Mouse (Mus musculus): ENCODE measurements at regions not wholly inside any gene's neighbourhood (a gene's known extent, or its start where the extent isn't known, plus 50 kb on each side); places are given as distances from the start of the nearest gene placed in this dataset.
A peak's percentile ranks its signal among the peaks of the same experiment; 100 is the strongest.

DNA sequence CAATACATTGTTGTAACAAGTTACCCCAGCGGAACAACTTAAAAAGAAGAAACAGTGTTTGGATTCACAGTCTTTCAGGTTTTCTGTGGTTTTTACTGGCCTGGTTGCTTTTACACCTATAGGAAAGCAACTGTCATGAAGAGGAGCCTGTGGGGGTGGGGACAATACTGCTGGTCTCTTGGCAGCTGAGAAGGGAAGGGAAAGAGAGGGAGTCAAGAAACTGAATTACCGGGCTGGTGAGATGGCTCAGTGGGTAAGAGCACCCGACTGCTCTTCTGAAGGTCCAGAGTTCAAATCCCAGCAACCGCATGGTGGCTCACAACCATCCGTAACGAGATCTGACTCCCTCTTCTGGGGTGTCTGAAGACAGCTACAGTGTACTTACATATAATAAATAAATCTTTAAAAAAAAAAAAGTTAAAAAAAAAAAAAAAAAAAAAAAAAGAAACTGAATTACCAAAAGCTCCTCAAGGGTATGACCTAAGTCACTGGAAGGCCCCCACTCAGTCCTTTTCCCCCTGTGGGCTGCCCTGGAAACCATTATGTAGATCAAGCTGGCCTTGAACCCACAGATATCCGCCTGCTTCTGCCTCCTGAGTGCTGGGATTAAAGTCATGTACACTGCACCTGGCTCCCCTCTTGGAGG, 114.3 kb upstream of the Nebl start:
- peak; percentile 33 for DNase-seq (ENCODE audit: low read depth, low spot score)

DNA sequence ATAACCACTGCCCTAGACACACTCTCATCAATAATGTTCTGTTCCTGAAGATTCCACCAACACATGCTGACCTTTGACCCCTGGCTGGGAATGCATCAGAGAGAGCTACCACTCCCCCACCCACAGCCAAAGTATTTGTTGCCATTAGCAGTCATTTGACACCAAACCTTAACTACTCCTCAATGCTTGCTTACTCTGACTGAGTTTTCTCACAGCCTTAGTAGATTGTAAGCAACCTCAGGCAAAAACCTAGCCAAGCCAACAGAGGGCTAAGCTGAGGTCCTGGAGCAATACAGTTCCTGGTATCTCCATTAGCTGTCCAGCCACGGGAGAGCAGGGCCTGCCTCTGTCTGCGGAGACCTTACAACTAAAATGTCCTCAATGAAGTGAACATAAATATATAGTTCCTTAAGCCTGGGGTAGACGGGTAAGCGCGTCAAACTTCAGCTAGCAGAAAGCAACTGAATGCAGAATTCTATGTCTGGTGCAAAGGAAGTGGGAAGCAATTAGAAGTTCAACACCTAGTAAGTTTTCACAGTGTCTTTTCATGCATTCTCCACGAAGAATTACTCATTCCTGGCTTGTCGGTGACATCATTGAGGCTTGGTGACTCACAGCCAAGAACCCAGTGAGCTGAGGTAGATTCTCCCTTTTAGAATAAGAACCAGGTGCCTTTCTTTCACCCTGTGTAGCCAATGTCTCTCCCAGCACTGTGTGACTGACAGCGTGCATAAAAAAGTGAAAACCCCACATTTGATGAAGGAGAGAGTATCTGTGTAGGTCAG, 113.6 kb upstream of the Nebl start:
- DNase-seq (ENCODE audit: low read depth, low spot score): peak; percentile 46

DNA sequence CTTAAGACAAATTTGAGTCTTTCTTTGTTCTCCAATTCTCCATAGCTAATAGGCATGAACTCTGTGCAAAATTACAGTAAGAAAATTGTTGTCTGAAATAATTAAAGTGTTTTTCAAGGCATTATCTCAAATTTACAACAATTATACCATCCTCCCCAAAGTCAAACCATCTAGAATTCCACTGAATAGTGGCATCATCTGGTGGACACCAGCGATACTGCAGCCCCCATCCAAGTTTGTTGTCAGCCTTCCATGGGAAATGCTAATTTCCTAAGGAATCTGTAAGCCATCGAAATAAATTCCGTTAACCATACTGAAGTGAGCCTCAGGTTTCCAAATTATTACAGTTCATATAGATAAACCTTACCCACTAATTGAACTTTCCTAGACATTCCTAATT, 110.7 kb upstream of the Nebl start:
- peak; percentile 41 for DNase-seq (ENCODE audit: low read depth, low spot score)

GRCm38 (mm10) chr2:17841546-17841945, 110.3 kb upstream of the Nebl start:
- DNase-seq (ENCODE audit: low read depth, low spot score): no peak

DNA sequence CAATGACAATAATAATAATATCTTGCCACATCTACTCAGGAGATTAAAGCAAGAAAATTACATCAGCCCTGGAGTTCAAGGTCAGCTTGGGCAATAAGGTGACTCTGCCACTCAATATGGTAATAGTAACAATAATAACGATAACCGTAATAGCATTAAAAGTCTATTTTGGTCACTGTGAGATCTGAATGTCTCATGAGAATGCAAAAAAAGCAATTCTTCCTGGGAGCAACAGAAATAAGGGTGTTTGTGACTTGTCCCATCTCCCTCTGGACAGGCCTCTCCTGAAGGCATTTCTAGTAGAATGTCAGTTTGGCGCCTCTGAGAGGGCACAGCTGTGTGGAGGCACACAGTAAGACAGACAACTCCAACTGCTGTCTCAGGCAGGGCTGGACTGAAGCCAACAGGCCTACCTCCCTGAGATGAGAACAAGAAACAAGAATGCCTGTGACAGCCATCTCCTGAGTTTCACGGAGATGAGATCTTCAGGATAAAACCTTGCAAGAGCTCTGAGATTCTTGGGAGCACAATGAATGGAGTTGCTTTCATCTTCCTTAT, 109.8 kb upstream of the Nebl start:
- DNase-seq (ENCODE audit: low read depth, low spot score): no peak

- peak; percentile 23 for DNase-seq (ENCODE audit: low read depth, low spot score)
These were observed 108.4 kb upstream of the Nebl start for GRCm38 (mm10) chr2:17839649-17840048.

- peak; percentile 36 for DNase-seq (ENCODE audit: low read depth, low spot score)
These were observed 107.8 kb upstream of the Nebl start for GRCm38 (mm10) chr2:17838859-17839581.

DNA sequence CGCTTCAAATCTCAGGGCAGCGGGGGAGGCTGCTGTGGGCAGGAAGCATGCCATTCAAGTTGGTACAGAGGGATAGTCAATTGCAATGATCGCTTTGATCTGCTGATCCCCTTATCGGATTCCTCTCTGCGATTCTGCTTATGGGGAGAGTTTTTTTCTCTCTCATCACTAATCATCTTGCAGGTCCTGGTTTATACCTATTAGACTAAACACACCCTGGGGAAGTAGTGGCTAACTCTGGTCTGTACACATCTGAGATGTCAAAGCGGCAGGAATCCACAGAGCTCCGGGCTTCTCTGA, 107.1 kb upstream of the Nebl start:
- DNase-seq (ENCODE audit: low read depth, low spot score): no peak

- no peak for DNase-seq (ENCODE audit: low read depth, low spot score)
These were observed 106.5 kb upstream of the Nebl start for GRCm38 (mm10) chr2:17837541-17838380.

- peak; percentile 85 for DNase-seq (ENCODE audit: low read depth, low spot score)
These were observed 101.5 kb upstream of the Nebl start for GRCm38 (mm10) chr2:17832726-17833125.

DNA sequence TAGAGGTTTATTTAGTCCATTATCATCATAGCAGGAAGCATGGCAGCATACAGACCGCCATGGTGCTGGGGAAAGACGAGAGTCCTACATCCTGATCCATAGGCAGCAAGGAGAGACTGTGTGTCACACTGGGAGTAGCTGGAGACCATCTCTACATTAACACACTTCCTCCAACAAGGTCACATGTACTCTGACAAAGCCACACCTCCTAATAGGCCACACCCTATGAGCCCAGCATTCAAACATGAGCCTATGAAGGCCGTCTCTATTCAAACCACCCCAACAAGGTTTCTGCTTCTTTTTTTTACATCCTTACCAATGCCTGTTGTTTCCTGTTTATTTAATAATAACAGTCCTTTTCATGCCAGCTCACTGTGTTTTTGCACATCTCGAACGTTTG, 99.0 kb upstream of the Nebl start:
- DNase-seq (ENCODE audit: low read depth, low spot score): peak; percentile 61

- DNase-seq (ENCODE audit: low read depth, low spot score): no peak
These were observed 94.0 kb upstream of the Nebl start for GRCm38 (mm10) chr2:17825271-17825670.

DNA sequence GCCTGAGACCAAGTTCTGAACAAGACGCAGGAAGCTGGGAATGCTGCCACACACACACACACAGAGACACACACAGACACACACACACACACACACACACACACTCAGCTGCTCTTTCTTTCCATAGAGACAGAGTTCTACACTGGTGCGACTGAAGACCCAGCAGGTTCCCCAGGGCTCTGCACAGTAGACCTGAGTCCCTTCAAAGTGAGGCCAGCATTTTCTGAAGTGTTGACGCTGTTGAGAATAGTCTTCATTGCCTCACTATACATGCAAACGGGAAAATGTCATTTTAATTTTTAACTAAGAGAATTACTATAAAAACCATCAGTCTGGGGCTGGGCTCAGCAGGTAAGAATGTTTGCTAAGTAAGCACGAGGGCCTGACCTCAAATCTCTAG, 92.9 kb upstream of the Nebl start:
- DNase-seq (ENCODE audit: low read depth, low spot score): no peak

GRCm38 (mm10) chr2:17822621-17823006, 91.3 kb upstream of the Nebl start:
- DNase-seq (ENCODE audit: low read depth, low spot score): no peak

DNA sequence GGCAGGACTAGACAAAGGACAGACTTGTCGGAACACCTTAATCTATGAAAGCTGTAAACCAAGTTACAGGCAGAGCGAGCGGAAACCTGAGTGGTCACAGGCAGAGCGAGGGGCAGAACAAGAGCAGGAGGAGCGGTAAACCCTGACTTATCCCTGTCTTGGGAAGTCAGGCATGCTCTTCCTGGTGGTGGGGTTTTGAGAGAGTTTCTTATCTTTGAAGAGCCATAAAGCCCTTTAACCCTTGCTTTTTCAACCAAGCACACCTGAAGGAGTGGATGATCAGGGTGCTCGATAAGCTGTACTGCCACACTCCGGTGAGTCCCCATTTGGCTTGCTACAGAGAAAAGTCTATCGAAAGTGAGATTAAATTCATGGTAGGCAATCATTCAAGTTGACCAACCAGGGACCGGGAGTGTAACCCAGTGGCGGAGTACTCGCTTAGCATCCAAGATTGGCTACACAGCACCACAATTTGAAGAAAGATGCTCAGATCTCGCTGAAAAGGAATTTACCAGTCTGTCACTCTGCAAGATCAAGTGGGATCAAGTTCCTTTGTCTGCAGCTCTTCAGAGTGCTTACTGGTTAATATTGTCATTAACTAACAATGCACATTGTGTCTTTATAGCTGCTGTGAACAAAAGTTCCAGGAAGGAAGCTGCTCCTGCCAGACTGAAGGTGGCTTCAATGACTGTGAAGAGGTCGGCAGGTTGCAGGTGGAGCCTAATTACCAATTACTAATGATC, 90.8 kb upstream of the Nebl start:
- peak; percentile 70 for DNase-seq (ENCODE audit: low read depth, low spot score)

- peak; percentile 6 for DNase-seq (ENCODE audit: low read depth, low spot score)
These were observed 80.8 kb upstream of the Nebl start for GRCm38 (mm10) chr2:17811943-17812670.
